Mouse (Mus musculus): ENCODE measurements around the gene Rnf207. TPM values are rescaled to one million over a fixed set of nuclear protein-coding genes. Genes with fewer than 3 reads are reported as not detected.

Gene Rnf207
- polyA plus RNA-seq (2021; fragmentation: Nextera tagmentation): 1.6 and 1.9 TPM in 2 replicates
- long read RNA-seq, experiment 1, partial matches to known transcripts: 5 of 17 reads
- long read RNA-seq, experiment 1, other reads (novel, unspliced or antisense): 12 of 17 reads
- long read RNA-seq, experiment 2, partial matches to known transcripts: 0 of 4 reads
- long read RNA-seq, experiment 2, other reads (novel, unspliced or antisense): 4 of 4 reads

GRCm38 (mm10) chr4:152318517-152319234, at the start of gene Rnf207:
Gene Rnf207 (minus strand): TSS chr4:152318993.

GRCm38 (mm10) chr4:152338419-152339292, 19.9 kb upstream of the Rnf207 start, which contains the start of gene Chd5:
Gene Chd5 (plus strand): TSS chr4:152338651.

GRCm38 (mm10) chr4:152325574-152326411, 7.0 kb upstream of the Rnf207 start, which contains the start of gene Rpl22:
Gene Rpl22 (plus strand): TSS chr4:152325742.

GRCm38 (mm10) chr4:152296874-152297861, 21.6 kb downstream of the Rnf207 start, which contains the start of gene Icmt:
Gene Icmt (plus strand): TSS chr4:152297227.

GRCm38 (mm10) chr4:152291562-152291961, 27.2 kb downstream of the Rnf207 start, which contains the start of gene Hes3:
Gene Hes3 (minus strand): TSS chr4:152291662.

GRCm38 (mm10) chr4:152273621-152274236, 45.1 kb downstream of the Rnf207 start, which contains the start of gene Gpr153:
Gene Gpr153 (plus strand): TSS chr4:152274232.

Other genes starting within 250 kb of the Rnf207 start
- 10.1 and 17.7 TPM in 2 replicates for gene Plekhg5, start 246.5 kb downstream of the Rnf207 start, polyA plus RNA-seq (2021; fragmentation: Nextera tagmentation)
- gene Tnfrsf25, start 203.1 kb downstream of the Rnf207 start, polyA plus RNA-seq (2021; fragmentation: Nextera tagmentation): 0.10 and 0.37 TPM in 2 replicates
- 0.93 and 2.0 TPM in 2 replicates for gene Espn, start 166.6 kb downstream of the Rnf207 start, polyA plus RNA-seq (2021; fragmentation: Nextera tagmentation)
- not detected in 2 replicates for gene Hes2, start 160.1 kb downstream of the Rnf207 start, polyA plus RNA-seq (2021; fragmentation: Nextera tagmentation)
- 310 and 366 TPM in 2 replicates for gene Acot7, start 140.9 kb downstream of the Rnf207 start, polyA plus RNA-seq (2021; fragmentation: Nextera tagmentation)
- 2.4 and 6.7 TPM in 2 replicates for gene Gpr153, start 44.8 kb downstream of the Rnf207 start, polyA plus RNA-seq (2021; fragmentation: Nextera tagmentation)
- 0.13 and 0.26 TPM in 2 replicates for gene Hes3, start 27.3 kb downstream of the Rnf207 start, polyA plus RNA-seq (2021; fragmentation: Nextera tagmentation)
- 17.0 and 18.5 TPM in 2 replicates for gene Icmt, start 21.8 kb downstream of the Rnf207 start, polyA plus RNA-seq (2021; fragmentation: Nextera tagmentation)
- gene Rpl22, start 6.7 kb upstream of the Rnf207 start, polyA plus RNA-seq (2021; fragmentation: Nextera tagmentation): 355 and 361 TPM in 2 replicates
- gene Chd5, start 19.7 kb upstream of the Rnf207 start, polyA plus RNA-seq (2021; fragmentation: Nextera tagmentation): 73.6 and 117 TPM in 2 replicates
- 2.2 and 2.4 TPM in 2 replicates for gene Nphp4, start 157.7 kb upstream of the Rnf207 start, polyA plus RNA-seq (2021; fragmentation: Nextera tagmentation)
- 83.0 and 111 TPM in 2 replicates for gene Kcnab2, start 158.9 kb upstream of the Rnf207 start, polyA plus RNA-seq (2021; fragmentation: Nextera tagmentation)